15 mouse cellular contexts compared by ENCODE assay signal in the genomic region with DNA sequence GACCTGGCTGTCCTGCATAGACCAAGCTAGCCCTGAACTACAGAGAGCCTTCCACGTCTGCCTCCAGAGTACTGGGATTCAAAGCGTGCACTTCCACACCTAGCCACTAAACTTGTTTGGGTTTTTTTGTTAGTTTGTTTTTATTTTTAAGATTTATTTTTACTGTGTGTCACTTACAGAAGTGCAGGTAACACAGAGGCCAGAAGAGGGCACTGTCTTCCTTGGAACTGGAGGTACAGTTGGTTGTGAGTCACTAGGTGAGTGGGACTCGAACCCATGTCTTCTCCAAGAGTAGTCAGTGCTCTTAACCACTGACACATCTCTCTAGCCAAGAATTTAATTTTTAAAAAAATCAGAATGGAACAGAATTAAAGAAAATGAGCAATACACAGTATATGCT.
DNase-seq lines count a peak whose midpoint lies in the region; ATAC-seq and TF ChIP-seq lines count a peak whose summit lies in the region.
"Had no signal": no experiment of that assay in that cellular context is flagged by ENCODE, and none has a peak within 500 bp of the region (broad histone marks: within the 10 kb centered on the region; RNA-seq: fewer than 3 reads in every experiment).

No protein-coding gene starts in this region.

- ATAC-seq in intestine, postnatal 0 days: no peak
- no peak for ATAC-seq in intestine, embryonic 15.5 days
- no peak for ATAC-seq in lung, embryonic 14.5 days (ENCODE audit: insufficient read depth)

- H3K9me3 ChIP-seq in intestine, postnatal 0 days (ENCODE audit: control insufficient read depth): no peaks in the 10 kb centered on the region
- H3K9me3 ChIP-seq in intestine, embryonic 15.5 days: no peaks in the 10 kb centered on the region
- H3K9me3 ChIP-seq in lung, embryonic 14.5 days (ENCODE audit: low read depth, low read length): no peaks in the 10 kb centered on the region
- H3K9me3 ChIP-seq: embryonic facial prominence, embryonic 15.5 days; forebrain, embryonic 10.5 days; liver, embryonic 15.5 days; neural tube, embryonic 12.5 days had no signal

- 88% methylated on average over 3 of the region's 3 CpGs for WGBS in intestine, postnatal 0 days
- WGBS in intestine, embryonic 15.5 days: 89% methylated on average over 3 of the region's 3 CpGs
- 89% methylated on average over 3 of the region's 3 CpGs for WGBS in lung, embryonic 14.5 days

- no peak overlapping the region for H3K9ac ChIP-seq in intestine, postnatal 0 days (ENCODE audit: low read depth, low read length)
- no peak overlapping the region for H3K9ac ChIP-seq in intestine, embryonic 15.5 days
- H3K9ac ChIP-seq in lung, embryonic 14.5 days: no peak overlapping the region
- H3K9ac ChIP-seq: embryonic facial prominence, embryonic 15.5 days; hindbrain, embryonic 14.5 days; liver, embryonic 15.5 days; neural tube, embryonic 12.5 days had no signal

- no peaks in the 10 kb centered on the region for H3K36me3 ChIP-seq in intestine, postnatal 0 days (ENCODE audit: control insufficient read depth, insufficient read depth)
- no peaks in the 10 kb centered on the region for H3K36me3 ChIP-seq in intestine, embryonic 15.5 days
- H3K36me3 ChIP-seq in lung, embryonic 14.5 days (ENCODE audit: insufficient read depth): no peaks in the 10 kb centered on the region
- H3K36me3 ChIP-seq: embryonic facial prominence, embryonic 15.5 days; forebrain, embryonic 10.5 days; liver, embryonic 15.5 days; neural tube, embryonic 12.5 days had no signal

- H3K27me3 ChIP-seq in intestine, postnatal 0 days (replicated peaks; ENCODE audit: control insufficient read depth, insufficient read depth, low read length): no peaks in the 10 kb centered on the region
- no peaks in the 10 kb centered on the region for H3K27me3 ChIP-seq in intestine, embryonic 15.5 days (replicated peaks)
- no peaks in the 10 kb centered on the region for H3K27me3 ChIP-seq in lung, embryonic 14.5 days (ENCODE audit: insufficient read depth, low read length)
- H3K27me3 ChIP-seq: embryonic facial prominence, embryonic 15.5 days; liver, embryonic 15.5 days; neural tube, embryonic 12.5 days had no signal

- peak; percentile 23; the same call in 1 of the 2 replicates for TF ChIP-seq CTCF in gastrocnemius, adult 2 months (IDR thresholded peaks at IDR 0.05)
- TF ChIP-seq CTCF in intestine, postnatal 0 days (IDR thresholded peaks at IDR 0.05; ENCODE audit: low read depth): peak; percentile 42
- peak; percentile 48 for TF ChIP-seq CTCF in lung, embryonic 14.5 days (IDR thresholded peaks at IDR 0.05; ENCODE audit: low read depth)

- no peak overlapping the region for H3K4me2 ChIP-seq in intestine, postnatal 0 days (replicated peaks; ENCODE audit: low read depth)
- no peak overlapping the region for H3K4me2 ChIP-seq in intestine, embryonic 15.5 days (replicated peaks)
- no peak overlapping the region for H3K4me2 ChIP-seq in lung, embryonic 14.5 days
- H3K4me2 ChIP-seq: embryonic facial prominence, embryonic 15.5 days; hindbrain, embryonic 14.5 days; liver, embryonic 15.5 days; neural tube, embryonic 12.5 days had no signal

- peak overlapping the region; percentile 6 for H3K27ac ChIP-seq in gastrocnemius, adult 2 months
- no peak overlapping the region for H3K27ac ChIP-seq in intestine, postnatal 0 days (ENCODE audit: low read depth, low read length)
- H3K27ac ChIP-seq in intestine, embryonic 15.5 days: no peak overlapping the region
- H3K27ac ChIP-seq in lung, embryonic 14.5 days (ENCODE audit: low read depth): no peak overlapping the region
- H3K27ac ChIP-seq: embryonic facial prominence, embryonic 15.5 days; forebrain, embryonic 10.5 days; hindbrain, embryonic 14.5 days; liver, embryonic 15.5 days; neural tube, embryonic 12.5 days had no signal

- no peak for DNase-seq in gastrocnemius, adult 2 months
- no peak for DNase-seq in gastrocnemius, postnatal 25 days
- DNase-seq in lung, embryonic 14.5 days: peak; percentile 35
- DNase-seq in lung, adult 18-20 months: no peak
- DNase-seq in induced T-regulatory cell, adult 2 months (ENCODE audit: low read depth): peak; percentile 11
- DNase-seq: B cell, adult 2 months; embryo, embryonic 11 days; thymus, adult 2 months had no signal

- no peak overlapping the region for H3K4me3 ChIP-seq in gastrocnemius, adult 2 months
- no peak overlapping the region for H3K4me3 ChIP-seq in intestine, postnatal 0 days (ENCODE audit: low read depth, low read length)
- no peak overlapping the region for H3K4me3 ChIP-seq in intestine, embryonic 15.5 days (replicated peaks)
- no peak overlapping the region for H3K4me3 ChIP-seq in lung, embryonic 14.5 days (ENCODE audit: low read depth, low read length)
- H3K4me3 ChIP-seq: embryonic facial prominence, embryonic 15.5 days; forebrain, embryonic 10.5 days; liver, embryonic 15.5 days; neural tube, embryonic 12.5 days had no signal

- intact Hi-C loops in gastrocnemius, adult 2 months (cut with DNase I): loop anchor here (5.0 kb wide), 1 partner anchor 82 kb away; no protein-coding TSS in a partner anchor

- no peaks in the 10 kb centered on the region for H3K4me1 ChIP-seq in intestine, postnatal 0 days (replicated peaks; ENCODE audit: control insufficient read depth, insufficient read depth, low read length)
- H3K4me1 ChIP-seq in intestine, embryonic 15.5 days (replicated peaks): no peaks in the 10 kb centered on the region
- H3K4me1 ChIP-seq in lung, embryonic 14.5 days (ENCODE audit: insufficient read depth): no peaks in the 10 kb centered on the region
- H3K4me1 ChIP-seq: forebrain, embryonic 10.5 days; liver, embryonic 15.5 days; neural tube, embryonic 12.5 days had no signal

Comparison
In these comparisons a context has a peak if more than half of its experiments do, and no peak if none do; other contexts are left out.
1. DNase-seq: peak in lung, embryonic 14.5 days (single experiment) and induced T-regulatory cell, adult 2 months (single experiment); none in gastrocnemius, adult 2 months (single experiment), gastrocnemius, postnatal 25 days (single experiment) and lung, adult 18-20 months (0 of 2).
2. Peak in every context shown above with its lines, with median percentiles within 50 percentile points of each other: CTCF ChIP-seq.